Mouse (Mus musculus) fat pad, adult 2 months (tissue): Measurements from ENCODE around the gene Hoxd9.

ENCODE experiments used
- DNase-seq: peaks from one replicate; pipeline ENCODE4 v3.0.0-alpha.2; 2011; ENCODE audit warnings: low read depth, low spot score; ENCODE audit errors: extremely low read depth

The Hoxd9 gene

GRCm38 (mm10) chr2:74746298-74746921, 48.9 kb downstream of the Hoxd9 start:
- DNase-seq: no peak

- DNase-seq: no peak
Observed at GRCm38 (mm10) chr2:74747006-74747405, 49.5 kb downstream of the Hoxd9 start.

GRCm38 (mm10) chr2:74747661-74748141, 50.2 kb downstream of the Hoxd9 start:
- DNase-seq: no peak

GRCm38 (mm10) chr2:74748436-74748995, 51.0 kb downstream of the Hoxd9 start:
- no peak for DNase-seq

- no peak for DNase-seq
Observed at GRCm38 (mm10) chr2:74749337-74750121, 52.0 kb downstream of the Hoxd9 start.
